Mouse (Mus musculus) left cerebral cortex, adult 9 months (tissue): ENCODE results near the gene Klk1b1.
"Not testable (repeated sequence)": the region's sequence is repeated elsewhere in the genome, so short reads cannot be mapped to it uniquely, and the experiment has no call there.

ENCODE experiments used
- DNase-seq, 2 experiments: peaks; one replicate each; pipeline ENCODE4 v3.0.0; 2022; ENCODE audit warnings: low spot score in 2 of 2

The Klk1b1 gene

GRCm38 (mm10) chr7:43966451-43966850 lies at the start of gene Klk1b1:
Klk1b1 (plus strand) TSS chr7:43966751.
- no peak for DNase-seq

- no peak for DNase-seq
Measured at GRCm38 (mm10) chr7:43918426-43918825, 48.1 kb upstream of the Klk1b1 start.

GRCm38 (mm10) chr7:43918871-43919270 lies 47.7 kb upstream of the Klk1b1 start:
- DNase-seq: no peak

- peak; percentile 7 to 62 for DNase-seq
Measured at GRCm38 (mm10) chr7:43919559-43920451, 46.7 kb upstream of the Klk1b1 start.

GRCm38 (mm10) chr7:43920582-43920981 lies 46.0 kb upstream of the Klk1b1 start:
- DNase-seq: no peak

- DNase-seq: no peak
Measured at GRCm38 (mm10) chr7:43921087-43921486, 45.5 kb upstream of the Klk1b1 start.

- DNase-seq: no peak
Measured at GRCm38 (mm10) chr7:43921941-43922340, 44.6 kb upstream of the Klk1b1 start.

- no peak for DNase-seq
Measured at GRCm38 (mm10) chr7:43925985-43926384, 40.6 kb upstream of the Klk1b1 start.

GRCm38 (mm10) chr7:43928521-43928920 lies 38.0 kb upstream of the Klk1b1 start:
- no peak for DNase-seq

- DNase-seq: no peak
Measured at GRCm38 (mm10) chr7:43932337-43932736, 34.2 kb upstream of the Klk1b1 start.

- DNase-seq: no peak
Measured at GRCm38 (mm10) chr7:43933440-43933839, 33.1 kb upstream of the Klk1b1 start, which contains the start of gene Klk15. Klk15 (plus strand) TSS chr7:43933740.

- no peak for DNase-seq
Measured at GRCm38 (mm10) chr7:43934747-43935146, 31.8 kb upstream of the Klk1b1 start.

- DNase-seq: no peak
Measured at GRCm38 (mm10) chr7:43936551-43936950, 30.0 kb upstream of the Klk1b1 start.

- DNase-seq: not testable (repeated sequence)
Measured at GRCm38 (mm10) chr7:43942293-43942692, 24.3 kb upstream of the Klk1b1 start.

- DNase-seq: no peak
Measured at GRCm38 (mm10) chr7:43944727-43945264, 21.8 kb upstream of the Klk1b1 start.

GRCm38 (mm10) chr7:43950364-43950763 lies 16.2 kb upstream of the Klk1b1 start, which contains the start of gene Klk1b8:
Klk1b8 (plus strand) TSS chr7:43950664.
- no peak for DNase-seq

GRCm38 (mm10) chr7:43952703-43953102 lies 13.8 kb upstream of the Klk1b1 start:
- DNase-seq: peak in 1 of 2 experiments; percentile 37

GRCm38 (mm10) chr7:43967058-43967457 lies 507 bp downstream of the Klk1b1 start:
- no peak for DNase-seq

- no peak for DNase-seq
Measured at GRCm38 (mm10) chr7:43967612-43968011, 1.1 kb downstream of the Klk1b1 start.

- DNase-seq: not testable (repeated sequence)
Measured at GRCm38 (mm10) chr7:43975761-43976160, 9.2 kb downstream of the Klk1b1 start, which contains the start of gene Klk1b9. Klk1b9 (plus strand) TSS chr7:43976061.

- no peak for DNase-seq
Measured at GRCm38 (mm10) chr7:43985657-43986056, 19.1 kb downstream of the Klk1b1 start.

- DNase-seq: not testable (repeated sequence)
Measured at GRCm38 (mm10) chr7:43994821-43995220, 28.3 kb downstream of the Klk1b1 start.

GRCm38 (mm10) chr7:43995577-43995976 lies 29.0 kb downstream of the Klk1b1 start, which contains the start of gene Klk1b11:
Klk1b11 (plus strand) TSS chr7:43995877.
- DNase-seq: not testable (repeated sequence)
